Mouse (Mus musculus): Measurements from ENCODE around the gene Tmc3. TPM values are rescaled to one million over a fixed set of nuclear protein-coding genes. Genes with fewer than 3 reads are reported as not detected.
A peak's percentile ranks its signal among the peaks of the same experiment; 100 is the strongest.

Gene Tmc3
- polyA plus RNA-seq, 1 experiment, result 0.10 TPM

GRCm38 (mm10) chr7:83653605-83654051 lies 68.9 kb downstream of the Tmc3 start:
- no peaks in the 10 kb centered on the region for H3K79me2 ChIP-seq (ENCODE audit: control insufficient read depth, insufficient read depth)
- H3K4me2 ChIP-seq (ENCODE audit: low read depth), result peak overlapping the region; percentile 26
- no peak for TF ChIP-seq MAX (IDR thresholded peaks at IDR 0.05; ENCODE audit: low read depth)
- TF ChIP-seq POLR2AphosphoS2 (IDR thresholded peaks at IDR 0.05; ENCODE audit: insufficient read length, low read depth), result no peak
- peak; percentile 57; the same call in 1 of the 2 replicates for TF ChIP-seq CEBPB (IDR thresholded peaks at IDR 0.05; ENCODE audit: insufficient read depth, poor library complexity, severe bottlenecking)
- TF ChIP-seq SRF (IDR thresholded peaks at IDR 0.05; ENCODE audit: control insufficient read depth, insufficient read length, low read depth), result no peak
- no peaks in the 10 kb centered on the region for H3K36me3 ChIP-seq (ENCODE audit: control insufficient read depth, insufficient read depth)
- H3K27me3 ChIP-seq (ENCODE audit: control insufficient read depth, insufficient read depth, insufficient read length), result no peaks in the 10 kb centered on the region
- no peak overlapping the region for H3ac ChIP-seq (ENCODE audit: control insufficient read depth, insufficient read length)
- H3K4me3 ChIP-seq, result no peak overlapping the region

GRCm38 (mm10) chr7:83654196-83654595 lies 69.5 kb downstream of the Tmc3 start:
- Histone ChIP-seq H3ac (ENCODE audit: control insufficient read depth, insufficient read length) (no peak overlapping the region), H3K4me3 (no peak overlapping the region), H3K4me2 (ENCODE audit: low read depth) (peak overlapping the region; percentile 19), H3K27me3 (ENCODE audit: control insufficient read depth, insufficient read depth, insufficient read length) (no peaks in the 10 kb centered on the region), H3K79me2 (ENCODE audit: control insufficient read depth, insufficient read depth) (no peaks in the 10 kb centered on the region), H3K36me3 (ENCODE audit: control insufficient read depth, insufficient read depth) (no peaks in the 10 kb centered on the region)
- TF ChIP-seq TCF3 (IDR thresholded peaks at IDR 0.05; ENCODE audit: insufficient read length, low read depth) (no peak), USF1 (IDR thresholded peaks at IDR 0.05; ENCODE audit: low read depth) (no peak), MYOG (IDR thresholded peaks at IDR 0.05; ENCODE audit: control insufficient read depth in 1 of 3, insufficient read depth in 1 of 3, insufficient read length in 2 of 3, low read depth in 2 of 3) (no peak), TCF12 (IDR thresholded peaks at IDR 0.05; ENCODE audit: insufficient read depth, poor library complexity, severe bottlenecking) (no peak), MYOD1 (IDR thresholded peaks at IDR 0.05; ENCODE audit: control insufficient read depth in 1 of 3, insufficient read length in 2 of 3, low read depth in 2 of 3) (no peak), E2F4 (IDR thresholded peaks at IDR 0.05; ENCODE audit: insufficient read depth) (no peak), REST (IDR thresholded peaks at IDR 0.05; ENCODE audit: insufficient read depth, insufficient read length) (no peak), POLR2AphosphoS2 (IDR thresholded peaks at IDR 0.05; ENCODE audit: insufficient read length, low read depth) (no peak), MAX (IDR thresholded peaks at IDR 0.05; ENCODE audit: low read depth) (no peak), POLR2A (IDR thresholded peaks at IDR 0.05; ENCODE audit: insufficient read length, low read depth) (no peak), SRF (IDR thresholded peaks at IDR 0.05; ENCODE audit: control insufficient read depth, insufficient read length, low read depth) (no peak), CEBPB (IDR thresholded peaks at IDR 0.05; ENCODE audit: insufficient read depth, poor library complexity, severe bottlenecking) (no peak)

- TF ChIP-seq POLR2AphosphoS2 (IDR thresholded peaks at IDR 0.05; ENCODE audit: insufficient read length, low read depth), result no peak
- TF ChIP-seq SRF (IDR thresholded peaks at IDR 0.05; ENCODE audit: control insufficient read depth, insufficient read length, low read depth), result no peak
- TF ChIP-seq CEBPB (IDR thresholded peaks at IDR 0.05; ENCODE audit: insufficient read depth, poor library complexity, severe bottlenecking), result no peak
- TF ChIP-seq TCF12 (IDR thresholded peaks at IDR 0.05; ENCODE audit: insufficient read depth, poor library complexity, severe bottlenecking), result no peak
- TF ChIP-seq POLR2A (IDR thresholded peaks at IDR 0.05; ENCODE audit: insufficient read length, low read depth), result no peak
- no peak for TF ChIP-seq REST (IDR thresholded peaks at IDR 0.05; ENCODE audit: insufficient read depth, insufficient read length)
- no peak for TF ChIP-seq MAX (IDR thresholded peaks at IDR 0.05; ENCODE audit: low read depth)
- TF ChIP-seq MYOD1 (IDR thresholded peaks at IDR 0.05; ENCODE audit: control insufficient read depth in 1 of 3, insufficient read length in 2 of 3, low read depth in 2 of 3), result no peak
- TF ChIP-seq USF1 (IDR thresholded peaks at IDR 0.05; ENCODE audit: low read depth), result no peak
- TF ChIP-seq E2F4 (IDR thresholded peaks at IDR 0.05; ENCODE audit: insufficient read depth), result no peak
- TF ChIP-seq TCF3 (IDR thresholded peaks at IDR 0.05; ENCODE audit: insufficient read length, low read depth), result no peak
- no peak for TF ChIP-seq MYOG (IDR thresholded peaks at IDR 0.05; ENCODE audit: control insufficient read depth in 1 of 3, insufficient read depth in 1 of 3, insufficient read length in 2 of 3, low read depth in 2 of 3)
- H3K4me2 ChIP-seq (ENCODE audit: low read depth), result no peak overlapping the region
Measured at GRCm38 (mm10) chr7:83654938-83655630, 70.4 kb downstream of the Tmc3 start.

GRCm38 (mm10) chr7:83658716-83659115 lies 74.0 kb downstream of the Tmc3 start:
- H3K4me3 ChIP-seq, result no peak overlapping the region
- H3ac ChIP-seq (ENCODE audit: control insufficient read depth, insufficient read length), result no peak overlapping the region
- TF ChIP-seq TCF3 (IDR thresholded peaks at IDR 0.05; ENCODE audit: insufficient read length, low read depth) (no peak), POLR2A (IDR thresholded peaks at IDR 0.05; ENCODE audit: insufficient read length, low read depth) (no peak), CEBPB (IDR thresholded peaks at IDR 0.05; ENCODE audit: insufficient read depth, poor library complexity, severe bottlenecking) (no peak)
- no peaks in the 10 kb centered on the region for H3K36me3 ChIP-seq (ENCODE audit: control insufficient read depth, insufficient read depth)
- no peaks in the 10 kb centered on the region for H3K27me3 ChIP-seq (ENCODE audit: control insufficient read depth, insufficient read depth, insufficient read length)
- H3K4me2 ChIP-seq (ENCODE audit: low read depth), result no peak overlapping the region
- H3K79me2 ChIP-seq (ENCODE audit: control insufficient read depth, insufficient read depth), result no peaks in the 10 kb centered on the region

More at GRCm38 (mm10) chr7:83654938-83655630, 70.4 kb downstream of the Tmc3 start:
- Histone ChIP-seq H3K4me3 (no peak overlapping the region), H3K27me3 (ENCODE audit: control insufficient read depth, insufficient read depth, insufficient read length) (no peaks in the 10 kb centered on the region), H3K79me2 (ENCODE audit: control insufficient read depth, insufficient read depth) (no peaks in the 10 kb centered on the region), H3K36me3 (ENCODE audit: control insufficient read depth, insufficient read depth) (no peaks in the 10 kb centered on the region), H3ac (ENCODE audit: control insufficient read depth, insufficient read length) (no peak overlapping the region)
